Mouse (Mus musculus) gastrocnemius, adult 2 months (tissue): ENCODE measurements around the gene Rnf34. TPM values are rescaled to one million over a fixed set of nuclear protein-coding genes. Genes with fewer than 3 reads are reported as not detected.

Source experiments
- DNase-seq: peaks from one replicate; pipeline ENCODE4 v3.0.0; 2022
- H3K27ac ChIP-seq: fragments of 200-600 bp; 2 replicates; pipeline ENCODE4 v1.8.1; 2022; ENCODE audit warnings: mild to moderate bottlenecking
- H3K4me3 ChIP-seq: fragments of 200-600 bp; 2 replicates; pipeline ENCODE4 v1.8.1; 2022; ENCODE audit warnings: mild to moderate bottlenecking, moderate library complexity
- CTCF ChIP-seq: fragments of 200-600 bp; IDR thresholded peaks from 2 replicates; pipeline ENCODE4 v1.8.1; 2022; ENCODE audit warnings: antibody characterized with exemption, mild to moderate bottlenecking, moderate library complexity
- intact Hi-C: fragments of 180-260 bp; cut with DNase I; formaldehyde crosslinking; loops from one replicate; pipeline ENCODE4 v1.15.1; 2025
- total RNA-seq, 2 experiments: library from RNA; stranded (reverse); gene quantifications; 2 replicates each; pipeline ENCODE4 v1.2.3; 2021

Gene Rnf34
- total RNA-seq, 2 experiments from 2014 or later: 20.0 to 21.4 TPM

DNA sequence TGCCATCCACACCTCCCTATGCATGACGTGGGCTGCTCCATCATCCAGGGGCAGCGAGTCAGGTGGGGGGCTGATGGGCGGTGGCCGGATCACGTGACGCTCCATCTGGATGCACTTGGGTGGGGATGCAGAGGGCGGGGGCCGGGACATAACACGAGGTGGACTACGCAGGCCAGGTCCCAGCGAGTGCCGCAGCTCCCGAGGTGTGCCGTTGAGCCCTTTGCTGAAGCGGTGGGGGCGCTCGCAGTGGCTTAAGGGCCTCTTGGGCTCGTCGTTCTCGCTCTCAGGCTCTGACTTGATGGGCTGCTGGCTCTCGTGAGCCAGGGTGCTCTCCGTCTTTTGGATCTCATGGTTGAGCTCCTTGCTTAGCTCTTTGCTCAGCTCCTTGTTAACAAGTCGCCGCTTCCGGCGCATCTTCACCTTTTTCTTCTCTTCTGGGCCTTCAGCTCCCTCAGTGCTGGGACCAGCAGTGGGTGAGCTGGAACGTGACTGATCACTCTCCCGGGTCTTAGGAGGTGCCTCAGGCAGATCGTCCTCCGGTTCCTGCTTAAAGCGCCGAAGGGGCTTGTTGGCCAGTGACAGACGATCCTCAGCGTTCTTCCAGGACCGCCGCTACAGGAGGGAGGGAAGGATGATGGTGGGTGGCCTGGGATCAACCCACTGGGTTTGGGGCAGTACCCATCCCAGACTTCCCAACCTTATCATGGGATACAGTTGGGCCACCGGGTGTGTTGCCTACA is 30.6 kb downstream of the Rnf34 start:
- no peak for DNase-seq
- intact Hi-C loops: loop anchor here (5.0 kb wide), 1 partner anchor 68 kb away; no protein-coding TSS in a partner anchor
- no peak overlapping the region for H3K27ac ChIP-seq
- TF ChIP-seq CTCF: no peak
- no peak overlapping the region for H3K4me3 ChIP-seq

DNA sequence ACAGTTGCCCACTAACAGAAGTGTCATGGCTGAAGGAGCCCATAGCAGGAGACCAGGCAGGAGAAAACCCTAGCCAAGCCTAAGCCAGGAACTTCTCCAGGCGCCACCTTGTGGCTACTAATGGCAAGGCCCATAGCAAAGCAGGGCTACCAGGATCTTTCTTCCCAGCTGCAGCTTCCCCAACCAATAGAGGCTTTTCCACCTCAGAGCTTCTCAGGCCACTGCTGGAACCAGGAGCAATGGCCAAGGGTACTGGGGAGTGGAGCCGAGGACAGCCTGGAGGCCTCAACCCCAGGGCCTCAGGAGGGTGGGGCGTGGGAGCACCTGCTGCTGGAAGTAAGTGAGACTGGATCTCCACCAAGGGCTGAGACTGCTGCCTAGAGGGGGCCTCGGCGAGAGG is 31.5 kb downstream of the Rnf34 start:
- no peak overlapping the region for H3K4me3 ChIP-seq
- TF ChIP-seq CTCF: peak; percentile 86
- DNase-seq: peak; percentile 69
- intact Hi-C loops: loop anchor here (5.0 kb wide), 1 partner anchor 69 kb away; no protein-coding TSS in a partner anchor
- H3K27ac ChIP-seq: no peak overlapping the region

DNA sequence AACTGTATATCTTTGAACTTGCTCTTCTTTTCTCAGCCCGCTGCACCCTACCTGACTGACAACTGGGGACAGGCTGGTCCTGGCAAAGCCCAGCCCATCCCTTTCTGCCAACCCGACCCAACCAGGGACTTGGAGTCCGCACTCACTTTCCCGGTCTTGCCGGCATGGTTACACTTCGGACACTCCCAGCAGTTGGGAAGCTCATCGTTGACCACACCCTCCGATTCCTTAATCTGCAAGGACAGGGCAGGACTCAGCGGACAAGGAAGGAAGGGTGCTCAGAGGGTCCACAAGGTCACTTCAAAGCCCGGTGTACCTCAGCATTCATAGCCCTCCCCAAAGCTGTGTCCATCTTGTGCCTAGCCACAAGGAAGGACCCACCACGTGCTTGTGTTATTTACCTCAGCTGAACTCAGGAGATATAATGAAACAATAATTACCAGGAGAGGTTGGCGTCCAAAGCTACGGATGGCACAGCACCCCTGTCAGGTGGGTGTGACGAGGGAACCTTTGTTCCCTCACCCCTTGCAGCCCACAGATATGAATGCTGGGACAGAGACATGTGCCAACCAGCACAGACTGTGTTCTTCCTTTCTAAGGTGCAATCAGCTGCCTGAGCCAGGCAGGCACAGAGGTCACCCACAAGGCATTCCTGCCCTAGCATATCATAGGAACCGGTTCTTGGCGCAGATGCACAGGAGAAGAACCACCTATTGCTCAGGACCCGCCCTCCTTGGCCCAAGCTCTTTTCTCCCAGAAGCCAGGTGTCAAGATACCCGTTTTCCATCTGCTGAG is 32.6 kb downstream of the Rnf34 start:
- no peak for TF ChIP-seq CTCF
- intact Hi-C loops: loop anchor here (5.0 kb wide), 1 partner anchor 70 kb away; no protein-coding TSS in a partner anchor
- Histone ChIP-seq H3K4me3 (no peak overlapping the region), H3K27ac (no peak overlapping the region)
- DNase-seq: no peak

DNA sequence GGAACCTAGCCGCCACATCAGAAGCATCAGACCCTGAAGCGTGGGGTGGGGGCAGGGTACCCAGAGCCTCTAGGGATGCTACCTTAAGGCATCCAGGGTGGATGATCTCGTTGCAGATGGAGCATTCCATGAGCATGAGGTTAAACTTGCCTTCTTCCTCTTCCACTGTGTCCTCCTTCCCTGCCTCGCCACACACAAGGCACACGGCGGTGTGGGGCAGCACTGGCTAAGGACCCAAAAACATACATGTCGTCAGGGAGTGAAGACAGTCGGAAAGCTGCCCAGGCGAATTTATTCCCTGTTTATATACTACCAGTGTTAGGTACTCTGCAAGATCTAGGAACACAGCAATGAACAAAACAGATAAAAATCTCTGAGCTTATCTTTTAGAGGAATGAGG is 33.4 kb downstream of the Rnf34 start:
- H3K4me3 ChIP-seq: no peak overlapping the region
- no peak for TF ChIP-seq CTCF
- H3K27ac ChIP-seq: no peak overlapping the region
- DNase-seq: no peak
- intact Hi-C loops: loop anchor here (5.0 kb wide), 1 partner anchor 71 kb away; no protein-coding TSS in a partner anchor

DNA sequence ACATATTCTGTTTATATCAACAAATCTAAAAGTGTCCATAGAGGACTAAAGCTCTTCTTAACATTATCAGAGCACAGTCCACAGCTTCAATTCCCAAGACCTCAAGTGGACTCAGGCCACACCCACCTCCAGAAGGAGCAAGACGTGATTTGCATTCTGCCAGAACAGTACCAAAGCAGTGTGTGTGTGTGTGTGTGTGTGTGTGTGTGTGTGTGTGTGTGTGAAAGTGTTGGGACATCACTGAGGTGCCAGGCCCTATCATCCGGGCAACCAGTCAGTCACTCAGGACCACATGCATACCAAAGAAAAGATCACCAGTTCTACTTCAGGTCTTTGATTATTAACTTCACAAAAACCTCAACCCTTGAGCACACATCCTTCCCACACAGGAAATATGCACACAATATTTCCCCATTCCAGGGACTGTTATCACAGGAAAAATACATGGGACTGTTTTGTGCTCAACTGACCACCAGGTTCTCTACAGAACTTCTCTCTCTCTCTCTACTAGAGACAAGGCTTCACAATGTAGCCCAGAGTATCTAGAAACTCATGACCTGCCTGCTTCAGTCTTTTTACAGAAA is 33.9 kb downstream of the Rnf34 start:
- TF ChIP-seq CTCF: no peak
- intact Hi-C loops: loop anchor here (5.0 kb wide), 1 partner anchor 71 kb away; no protein-coding TSS in a partner anchor
- no peak overlapping the region for H3K27ac ChIP-seq

DNA sequence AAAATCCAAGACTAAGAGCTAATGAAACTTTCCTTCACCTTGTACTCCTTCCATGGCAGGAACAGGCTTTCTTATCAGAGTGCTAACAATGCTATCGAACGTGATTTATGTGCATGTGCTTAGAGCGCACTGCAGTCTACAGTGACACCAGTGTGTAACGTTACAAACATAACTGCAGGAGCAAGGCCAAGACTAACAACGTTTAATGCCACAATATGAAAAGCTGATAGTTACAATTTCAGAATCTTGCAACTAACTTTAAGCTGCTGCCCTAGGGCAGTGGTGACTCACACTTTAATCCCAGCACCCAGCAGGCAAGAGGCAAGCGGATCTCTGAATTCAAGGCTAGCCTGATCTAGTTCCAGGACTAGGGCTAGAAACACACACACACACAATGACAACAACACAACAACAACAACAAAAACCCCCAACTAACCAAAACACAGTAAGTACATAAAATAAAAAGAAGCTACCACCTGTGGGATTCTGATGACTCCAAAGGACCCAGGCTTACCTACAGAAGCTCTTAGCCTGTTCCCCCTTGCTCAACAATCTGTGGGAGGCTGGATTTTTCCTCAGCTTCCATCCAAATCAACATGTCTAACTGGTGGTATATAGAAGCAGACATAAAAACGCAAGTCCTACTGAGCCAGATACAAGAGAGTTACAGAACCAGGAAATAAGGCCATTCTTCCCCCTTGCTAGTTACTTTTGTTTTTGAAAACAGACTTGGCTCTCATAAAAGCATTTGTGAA is 34.9 kb downstream of the Rnf34 start:
- TF ChIP-seq CTCF: no peak
- Histone ChIP-seq H3K27ac (no peak overlapping the region), H3K4me3 (no peak overlapping the region)
- intact Hi-C loops: loop anchor here (5.0 kb wide), 1 partner anchor 72 kb away; no protein-coding TSS in a partner anchor
- no peak for DNase-seq

More for the DNA sequence above, 33.9 kb downstream of the Rnf34 start:
- DNase-seq: no peak
- no peak overlapping the region for H3K4me3 ChIP-seq

DNA sequence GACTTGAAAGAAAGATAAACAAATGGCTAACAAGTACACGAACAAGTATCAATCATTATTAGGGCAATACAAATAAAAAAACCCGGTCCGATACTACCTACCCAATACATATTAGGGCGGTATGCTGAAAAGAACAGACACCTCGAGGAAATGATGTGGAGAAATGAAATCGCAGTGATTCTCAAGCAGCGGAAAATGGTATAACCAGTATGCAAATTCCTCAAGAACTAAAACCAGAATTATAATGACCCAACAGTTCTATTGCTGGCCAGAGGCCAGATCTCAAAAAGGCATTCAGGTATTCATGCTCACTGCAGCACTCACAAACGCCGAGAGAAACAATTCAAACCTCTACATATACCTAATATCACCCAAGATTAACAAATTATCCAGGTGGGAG is 37.2 kb downstream of the Rnf34 start:
- H3K4me3 ChIP-seq: no peak overlapping the region
- H3K27ac ChIP-seq: no peak overlapping the region
- TF ChIP-seq CTCF: no peak
- intact Hi-C loops: no loop called here
- no peak for DNase-seq

DNA sequence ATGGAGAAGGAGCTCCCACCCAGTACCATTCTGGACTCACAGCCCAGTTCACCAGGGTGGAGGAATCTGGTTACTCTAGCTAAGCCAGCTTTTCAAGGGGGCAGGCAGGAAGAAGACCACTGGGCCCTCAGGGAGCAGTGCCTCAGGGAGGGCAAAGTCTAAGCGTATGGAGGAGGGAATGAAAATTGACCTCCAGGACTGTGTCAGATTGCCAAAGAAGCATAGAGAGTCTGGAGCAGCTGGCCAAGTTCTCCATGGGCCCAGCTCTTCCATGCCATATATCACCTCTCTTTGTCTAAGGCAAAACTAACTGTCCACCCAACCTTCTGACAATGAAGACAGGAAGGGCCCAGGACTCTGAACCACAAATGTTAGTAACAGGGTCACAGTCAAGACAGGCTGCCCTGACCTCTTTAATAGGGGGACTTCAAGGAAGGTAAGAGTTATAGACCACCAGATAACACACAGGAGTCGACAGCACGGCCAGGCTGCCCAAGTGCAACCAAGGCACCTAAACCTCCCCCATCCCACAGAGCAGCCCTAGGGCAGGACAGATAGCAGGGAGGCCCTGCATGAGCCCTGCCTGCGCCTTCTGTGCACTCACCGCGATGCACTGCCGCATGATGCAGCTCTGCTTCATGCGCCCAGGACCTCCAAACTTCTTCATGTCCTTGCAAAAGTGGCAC is 38.2 kb downstream of the Rnf34 start:
- no peak for TF ChIP-seq CTCF
- no peak for DNase-seq
- intact Hi-C loops: no loop called here
- Histone ChIP-seq H3K4me3 (no peak overlapping the region), H3K27ac (no peak overlapping the region)

DNA sequence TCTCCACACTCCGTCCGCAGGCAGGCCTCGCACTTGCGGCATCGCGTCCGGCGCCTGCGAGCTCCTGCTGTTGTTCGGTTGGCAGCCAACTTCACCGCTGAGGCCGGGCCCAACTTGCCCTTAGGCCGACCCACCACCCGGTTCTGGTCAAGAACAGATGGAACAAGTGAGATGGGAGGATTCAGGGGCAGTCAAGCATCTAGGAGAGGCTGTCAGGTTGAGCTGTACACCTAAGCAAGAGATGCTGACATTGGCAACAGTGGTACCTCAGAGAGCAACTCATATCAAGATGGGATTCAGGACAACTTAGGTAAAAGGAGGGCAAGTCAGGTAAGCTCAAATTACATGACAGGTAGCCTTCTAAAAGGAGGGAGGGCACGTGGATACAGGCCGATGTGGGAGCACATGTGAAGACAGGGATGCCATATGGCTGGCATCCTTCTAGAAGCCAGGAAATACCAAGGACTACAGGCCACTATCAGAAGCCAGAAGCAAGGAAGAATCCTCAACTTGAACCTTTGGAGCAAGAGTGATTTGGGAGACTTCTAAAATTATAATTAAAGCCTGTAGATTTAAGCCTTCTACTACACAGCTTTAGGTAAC is 38.9 kb downstream of the Rnf34 start:
- no peak overlapping the region for H3K27ac ChIP-seq
- intact Hi-C loops: no loop called here
- TF ChIP-seq CTCF: no peak
- H3K4me3 ChIP-seq: no peak overlapping the region
- DNase-seq: no peak

DNA sequence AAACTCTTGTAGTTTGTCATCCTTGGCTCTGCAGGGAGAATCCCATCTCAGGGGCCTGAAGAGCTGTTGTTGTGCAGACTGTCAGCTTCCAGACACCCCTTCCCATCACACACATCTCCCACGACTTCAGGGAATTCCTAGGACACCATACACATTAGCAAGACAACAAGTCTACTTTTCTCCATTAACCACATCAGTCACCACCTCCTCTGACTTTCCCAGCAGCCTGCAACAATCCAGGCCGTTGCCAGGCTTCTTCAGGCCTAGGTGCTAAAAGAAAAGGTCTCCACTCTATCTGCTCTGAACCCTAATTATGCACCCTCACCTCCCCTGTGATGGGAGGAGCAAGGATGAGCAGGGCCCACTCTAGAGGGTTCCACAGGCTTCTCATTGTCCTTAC is 40.5 kb downstream of the Rnf34 start:
- no peak for DNase-seq
- no peak for TF ChIP-seq CTCF
- no peak overlapping the region for H3K4me3 ChIP-seq
- intact Hi-C loops: no loop called here
- no peak overlapping the region for H3K27ac ChIP-seq

DNA sequence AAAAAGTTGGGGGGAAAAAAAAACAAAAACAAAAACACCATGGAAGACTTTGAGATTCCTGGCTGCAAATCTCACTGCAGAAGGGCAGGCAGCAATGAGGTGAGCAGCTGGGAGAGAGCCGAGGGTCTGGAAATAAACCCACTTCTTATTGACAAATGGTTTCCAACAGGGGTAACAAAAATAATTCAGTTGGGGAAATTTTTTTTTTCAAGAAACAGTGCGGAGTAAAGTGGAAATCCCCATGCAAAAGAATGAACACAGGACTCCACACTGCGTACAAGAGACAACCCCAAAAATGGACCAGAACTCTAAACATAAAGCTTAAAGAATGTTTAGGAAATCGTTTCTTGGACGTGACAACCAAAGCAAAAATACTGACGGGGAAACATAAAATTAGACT is 43.4 kb downstream of the Rnf34 start:
- no peak for DNase-seq
- intact Hi-C loops: no loop called here
- no peak for TF ChIP-seq CTCF
- no peak overlapping the region for H3K4me3 ChIP-seq
- H3K27ac ChIP-seq: no peak overlapping the region
